Mouse (Mus musculus): ENCODE results near the gene Hoxc4.

DNA sequence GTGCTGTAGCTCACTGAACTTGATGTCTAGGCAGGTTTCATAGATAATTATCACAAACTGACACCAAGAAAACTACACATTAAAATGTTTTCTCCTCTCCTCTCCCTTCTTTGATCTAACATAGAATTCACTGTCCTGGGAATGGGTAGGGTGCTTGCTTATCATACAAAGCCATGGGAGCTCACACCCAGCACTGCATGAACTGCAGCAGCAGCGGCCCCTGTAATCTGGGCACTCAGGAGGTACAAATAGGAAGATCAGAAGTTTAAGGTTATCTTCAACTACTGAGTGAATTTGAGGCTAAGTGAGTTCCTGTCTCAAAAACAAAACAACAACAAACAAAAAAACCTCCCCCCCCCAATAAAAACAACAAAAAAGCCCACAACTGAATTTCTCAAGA is 66.2 kb downstream of the Hoxc4 start:
- TF ChIP-seq CTCF (IDR thresholded peaks at IDR 0.05; ENCODE audit: extremely low read depth, insufficient read depth, insufficient read length, insufficient replicate concordance) (no peak), POLR2A (IDR thresholded peaks at IDR 0.05; ENCODE audit: low read depth, low read length) (no peak)

All from spleen, adult 2 months (tissue).